ENCODE assay signal across 15 mouse cellular contexts in genomic region chr5:43339671-43340070, GRCm38 (mm10).
A peak's percentile ranks its signal among the peaks of the same experiment; 100 is the strongest.
DNase-seq lines count a peak whose midpoint lies in the region; ATAC-seq lines count a peak whose summit lies in the region.
"Had no signal": no experiment of that assay in that cellular context is flagged by ENCODE, and none has a peak within 500 bp of the region (broad histone marks: within the 10 kb centered on the region; RNA-seq: fewer than 3 reads in every experiment).

No protein-coding gene starts in this region.

- DNase-seq in heart, postnatal 10 days = no peak
- peak; percentile 84 for DNase-seq in kidney, adult 9 months
- DNase-seq in cerebellum, adult 18-20 months = peak; percentile 67 to 77
- peak; percentile 37 to 65 for DNase-seq in cerebellum, postnatal 36 days
- no peak for DNase-seq in embryonic facial prominence, embryonic 10.5 days (ENCODE audit: low spot score)
- DNase-seq: gastrocnemius, postnatal 36 days; lung, adult 2 months; right cerebral cortex, postnatal 14 days had no signal

- WGBS in heart, embryonic 14.5 days = 56% methylated on average over 7 of the region's 7 CpGs
- WGBS in kidney, embryonic 15.5 days = 76% methylated on average over 7 of the region's 7 CpGs
- WGBS in embryonic facial prominence, embryonic 10.5 days = 73% methylated on average over 7 of the region's 7 CpGs

- H3K36me3 ChIP-seq in heart, embryonic 14.5 days (ENCODE audit: control insufficient read depth, insufficient read depth, low read length) = no peaks in the 10 kb centered on the region
- H3K36me3 ChIP-seq in kidney, embryonic 15.5 days = no peaks in the 10 kb centered on the region
- no peaks in the 10 kb centered on the region for H3K36me3 ChIP-seq in embryonic facial prominence, embryonic 10.5 days (replicated peaks)
- H3K36me3 ChIP-seq: forebrain, embryonic 12.5 days; heart, embryonic 12.5 days; intestine, embryonic 15.5 days; neural tube, embryonic 12.5 days had no signal

- H3K27ac ChIP-seq in heart, embryonic 14.5 days (replicated peaks in 1 of 2; ENCODE audit: control insufficient read depth in 1 of 2, insufficient read depth in 1 of 2, low read depth in 2 of 2, low read length in 2 of 2) = 0 out of 4 replicates have a peak overlapping the region, but pooled peaks of 1 of the 2 experiments have one; percentile 5
- H3K27ac ChIP-seq in kidney, embryonic 15.5 days = no peak overlapping the region
- H3K27ac ChIP-seq in embryonic facial prominence, embryonic 10.5 days (replicated peaks) = no peak overlapping the region
- H3K27ac ChIP-seq: forebrain, embryonic 12.5 days; intestine, embryonic 15.5 days; neural tube, embryonic 12.5 days had no signal

- H3K4me3 ChIP-seq in heart, embryonic 14.5 days (ENCODE audit: control insufficient read depth in 1 of 2, insufficient read depth in 1 of 2, low read depth in 1 of 2, low read length in 2 of 2) = no peak overlapping the region
- no peak overlapping the region for H3K4me3 ChIP-seq in kidney, embryonic 15.5 days (replicated peaks)
- no peak overlapping the region for H3K4me3 ChIP-seq in embryonic facial prominence, embryonic 10.5 days
- H3K4me3 ChIP-seq: forebrain, embryonic 12.5 days; heart, embryonic 12.5 days; intestine, embryonic 15.5 days; neural tube, embryonic 12.5 days had no signal

- no peak overlapping the region for H3K9ac ChIP-seq in heart, embryonic 14.5 days (ENCODE audit: low read length)
- H3K9ac ChIP-seq in kidney, embryonic 15.5 days = no peak overlapping the region
- H3K9ac ChIP-seq: forebrain, embryonic 12.5 days; heart, embryonic 12.5 days; intestine, embryonic 15.5 days; neural tube, embryonic 12.5 days had no signal

- peaks cover 3% of the 10 kb centered on the region in 2 experiments; a peak in 3 of 4 replicates for H3K4me1 ChIP-seq in heart, embryonic 14.5 days (ENCODE audit: control insufficient read depth in 2 of 2, insufficient read depth in 2 of 2, low read length in 2 of 2)
- H3K4me1 ChIP-seq in kidney, embryonic 15.5 days = no peaks in the 10 kb centered on the region
- no peaks in the 10 kb centered on the region for H3K4me1 ChIP-seq in embryonic facial prominence, embryonic 10.5 days
- H3K4me1 ChIP-seq: forebrain, embryonic 12.5 days; heart, embryonic 12.5 days; intestine, embryonic 15.5 days; neural tube, embryonic 12.5 days had no signal

- H3K9me3 ChIP-seq in heart, embryonic 14.5 days (ENCODE audit: control insufficient read depth, low read length) = no peaks in the 10 kb centered on the region
- H3K9me3 ChIP-seq in kidney, embryonic 15.5 days (replicated peaks) = no peaks in the 10 kb centered on the region
- H3K9me3 ChIP-seq in embryonic facial prominence, embryonic 10.5 days = no peaks in the 10 kb centered on the region
- H3K9me3 ChIP-seq: forebrain, embryonic 12.5 days; heart, embryonic 12.5 days; intestine, embryonic 15.5 days; neural tube, embryonic 12.5 days had no signal

- H3K27me3 ChIP-seq in heart, embryonic 14.5 days (ENCODE audit: control insufficient read depth, insufficient read depth, low read length) = no peaks in the 10 kb centered on the region
- H3K27me3 ChIP-seq in kidney, embryonic 15.5 days = no peaks in the 10 kb centered on the region
- no peaks in the 10 kb centered on the region for H3K27me3 ChIP-seq in embryonic facial prominence, embryonic 10.5 days (replicated peaks; ENCODE audit: low read depth, poor library complexity, severe bottlenecking)
- H3K27me3 ChIP-seq: forebrain, embryonic 12.5 days; heart, embryonic 12.5 days; intestine, embryonic 15.5 days; neural tube, embryonic 12.5 days had no signal

- H3K4me2 ChIP-seq in heart, embryonic 14.5 days (ENCODE audit: low read length) = peak overlapping the region; percentile 40
- H3K4me2 ChIP-seq in kidney, embryonic 15.5 days = no peak overlapping the region
- H3K4me2 ChIP-seq: forebrain, embryonic 12.5 days; intestine, embryonic 15.5 days; neural tube, embryonic 12.5 days had no signal

- intact Hi-C loops in heart, postnatal 10 days (cut with DNase I) = no loop called here

- no peak for ATAC-seq in heart, embryonic 14.5 days (ENCODE audit: insufficient number of reproducible peaks, insufficient read depth, low FRiP score, low read depth)
- no peak for ATAC-seq in kidney, embryonic 15.5 days (replicated peaks; ENCODE audit: low FRiP score)
- no peak for ATAC-seq in erythroblast, adult 5-6 weeks (replicated peaks; ENCODE audit: low FRiP score, poor library complexity, severe bottlenecking)
- ATAC-seq: intestine, embryonic 15.5 days had no signal

Comparison
In these comparisons a context has a peak if more than half of its experiments do, and no peak if none do; other contexts are left out.
1. DNase-seq: peak in kidney, adult 9 months (single experiment), cerebellum, adult 18-20 months (2 of 2) and cerebellum, postnatal 36 days (2 of 2); none in heart, postnatal 10 days (0 of 2) and embryonic facial prominence, embryonic 10.5 days (single experiment).